Mouse (Mus musculus): ENCODE results near the gene Hexa. TPM values are rescaled to one million over a fixed set of nuclear protein-coding genes. Genes with fewer than 3 reads are reported as not detected.

Gene Hexa
- 59.6 and 75.5 TPM in 2 replicates for polyA plus RNA-seq (2015; fragmentation: Nextera tagmentation; extraction: Ambion mirVana)

GRCm38 (mm10) chr9:59539441-59540137 is at the start of gene Hexa, which contains the start of gene Tmem202:
Hexa (plus strand) TSS chr9:59539540.
Tmem202 (minus strand) TSS chr9:59539847.
- H3K4me2 ChIP-seq, result peak within 1 kb of the TSS; percentile 77
- no peaks in the 10 kb centered on the region for H3K9me3 ChIP-seq (replicated peaks)
- peak within 1 kb of the TSS; percentile 62 for H3K4me3 ChIP-seq
- H3K36me3 ChIP-seq, result no peaks in the 10 kb centered on the region
- H3K9ac ChIP-seq, result peak within 1 kb of the TSS; percentile 63
- under 1% methylated on average over 55 of the region's 55 CpGs for WGBS
- no peaks in the 10 kb centered on the region for H3K27me3 ChIP-seq
- H3K27ac ChIP-seq, result peak within 1 kb of the TSS; percentile 58
- H3K4me1 ChIP-seq (replicated peaks), result peaks cover 30% of the 10 kb centered on the region
- peak; percentile 88 for ATAC-seq (replicated peaks; ENCODE audit: insufficient number of reproducible peaks, insufficient read depth, low FRiP score, low read depth)

- no peak overlapping the region for H3K4me2 ChIP-seq
- no peak overlapping the region for H3K27ac ChIP-seq
- 27% methylated on average over 1 of the region's 1 CpGs for WGBS
Measured at GRCm38 (mm10) chr9:59508146-59508545, 31.2 kb upstream of the Hexa start.

DNA sequence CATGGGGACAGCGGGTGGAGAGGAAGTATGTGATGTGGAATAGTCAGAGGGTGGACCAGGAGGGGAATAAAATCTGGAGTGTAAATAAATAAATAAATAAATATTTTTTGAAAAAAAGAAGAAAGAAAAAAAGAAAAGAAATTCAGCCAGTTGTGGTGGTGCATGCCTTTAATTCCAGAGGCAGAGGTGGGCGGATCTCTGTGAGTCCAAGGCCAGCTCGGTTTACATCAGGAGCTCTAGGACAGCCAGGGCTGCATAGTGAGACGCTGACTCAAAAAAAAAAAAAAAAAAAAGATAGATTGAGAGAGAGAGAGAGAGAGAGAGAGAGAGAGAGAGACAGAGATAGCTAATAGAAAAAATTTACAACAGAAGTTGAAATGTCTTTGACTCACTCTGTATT is 27.0 kb upstream of the Hexa start:
- H3K36me3 ChIP-seq, result no peaks in the 10 kb centered on the region
- no peak overlapping the region for H3K4me3 ChIP-seq
- WGBS, result 27% methylated on average over 4 of the region's 4 CpGs
- no peaks in the 10 kb centered on the region for H3K27me3 ChIP-seq
- no peaks in the 10 kb centered on the region for H3K9me3 ChIP-seq (replicated peaks)
- no peak overlapping the region for H3K4me2 ChIP-seq
- peaks cover 7% of the 10 kb centered on the region for H3K4me1 ChIP-seq (replicated peaks)
- no peak for ATAC-seq (replicated peaks; ENCODE audit: insufficient number of reproducible peaks, insufficient read depth, low FRiP score, low read depth)
- H3K9ac ChIP-seq, result no peak overlapping the region
- no peak overlapping the region for H3K27ac ChIP-seq

More at GRCm38 (mm10) chr9:59508146-59508545, 31.2 kb upstream of the Hexa start:
- ATAC-seq (replicated peaks; ENCODE audit: insufficient number of reproducible peaks, insufficient read depth, low FRiP score, low read depth), result no peak
- no peaks in the 10 kb centered on the region for H3K9me3 ChIP-seq (replicated peaks)
- H3K36me3 ChIP-seq, result no peaks in the 10 kb centered on the region
- no peaks in the 10 kb centered on the region; the same call in 1 of the 2 replicates for H3K4me1 ChIP-seq (replicated peaks)
- no peaks in the 10 kb centered on the region for H3K27me3 ChIP-seq
- no peak overlapping the region for H3K4me3 ChIP-seq
- no peak overlapping the region for H3K9ac ChIP-seq

DNA sequence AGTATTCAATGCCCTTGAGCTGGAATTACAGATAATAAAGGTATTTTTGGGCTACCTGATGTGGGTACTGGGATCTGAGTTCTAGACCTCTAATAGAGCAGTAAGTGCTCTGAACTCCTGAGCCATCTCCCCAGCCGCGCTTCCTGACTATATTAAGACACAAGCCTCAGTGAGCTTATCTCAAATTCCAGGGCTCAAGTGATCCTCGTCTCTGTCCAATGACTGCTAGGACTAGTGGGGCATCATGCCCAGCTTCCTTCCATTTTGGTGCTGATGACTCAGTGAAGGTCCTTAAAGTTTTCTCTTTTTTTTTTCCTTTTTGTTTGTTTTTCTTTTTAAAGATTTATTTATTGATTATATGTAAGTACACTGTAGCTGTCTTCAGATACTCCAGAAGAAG is 24.3 kb upstream of the Hexa start:
- H3K4me1 ChIP-seq (replicated peaks), result peaks cover 13% of the 10 kb centered on the region
- no peaks in the 10 kb centered on the region for H3K36me3 ChIP-seq
- no peak overlapping the region for H3K9ac ChIP-seq
- peak; percentile 66; the same call in 1 of the 2 replicates for ATAC-seq (replicated peaks; ENCODE audit: insufficient number of reproducible peaks, insufficient read depth, low FRiP score, low read depth)
- peak overlapping the region; percentile 20 for H3K27ac ChIP-seq
- H3K4me2 ChIP-seq, result no peak overlapping the region
- WGBS, result 13% methylated on average over 3 of the region's 3 CpGs
- H3K4me3 ChIP-seq, result no peak overlapping the region
- no peaks in the 10 kb centered on the region for H3K9me3 ChIP-seq (replicated peaks)
- H3K27me3 ChIP-seq, result no peaks in the 10 kb centered on the region

DNA sequence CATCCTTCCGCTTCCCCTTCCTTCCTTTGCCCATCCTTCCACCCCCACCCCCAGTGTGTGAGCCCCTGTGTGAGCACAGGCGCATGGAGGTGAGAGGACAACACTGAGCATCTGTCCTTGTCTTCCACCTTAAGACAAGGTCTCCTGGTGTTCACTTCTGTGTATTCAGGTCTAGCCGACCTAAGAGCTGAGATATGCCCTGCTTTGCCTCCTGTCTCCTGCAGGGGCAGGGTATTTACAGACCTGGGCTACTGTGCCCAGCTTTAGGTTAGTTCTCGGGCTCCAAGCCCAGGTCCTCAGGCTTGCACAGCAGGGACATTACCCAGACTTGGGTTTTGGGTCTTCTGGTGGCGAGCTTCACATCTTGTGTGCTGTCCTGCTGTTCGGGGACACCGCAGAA is 22.2 kb upstream of the Hexa start:
- 59% methylated on average over 7 of the region's 7 CpGs for WGBS
- Histone ChIP-seq H3K9ac (no peak overlapping the region), H3K36me3 (no peaks in the 10 kb centered on the region), H3K4me1 (replicated peaks) (peaks cover 13% of the 10 kb centered on the region), H3K27me3 (no peaks in the 10 kb centered on the region), H3K9me3 (replicated peaks) (no peaks in the 10 kb centered on the region), H3K27ac (no peak overlapping the region), H3K4me2 (no peak overlapping the region), H3K4me3 (no peak overlapping the region)
- ATAC-seq (replicated peaks; ENCODE audit: insufficient number of reproducible peaks, insufficient read depth, low FRiP score, low read depth), result no peak

DNA sequence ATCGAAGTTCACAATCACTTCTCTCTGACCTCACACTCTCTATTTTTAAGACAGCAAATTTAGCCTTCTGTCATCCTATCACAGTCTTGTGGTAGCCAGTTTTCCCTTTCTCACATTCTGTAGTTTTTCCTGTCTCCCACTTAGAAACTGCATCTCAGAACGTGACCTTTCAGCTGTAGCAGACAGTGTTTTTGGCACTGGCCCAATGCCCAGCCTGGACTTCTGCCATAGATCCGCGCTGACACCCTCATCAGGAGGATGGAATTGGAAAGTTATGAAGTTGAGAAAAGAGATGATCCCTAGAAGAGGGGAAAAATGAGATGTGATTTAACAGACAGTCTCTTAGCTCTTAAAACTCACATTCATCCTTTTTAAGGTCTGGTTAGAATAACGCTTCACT is 20.4 kb upstream of the Hexa start:
- Histone ChIP-seq H3K4me3 (no peak overlapping the region), H3K27ac (no peak overlapping the region), H3K4me1 (replicated peaks) (peaks cover 13% of the 10 kb centered on the region), H3K9me3 (replicated peaks) (no peaks in the 10 kb centered on the region), H3K27me3 (no peaks in the 10 kb centered on the region), H3K9ac (no peak overlapping the region), H3K4me2 (no peak overlapping the region), H3K36me3 (no peaks in the 10 kb centered on the region)
- 28% methylated on average over 5 of the region's 5 CpGs for WGBS
- ATAC-seq (replicated peaks; ENCODE audit: insufficient number of reproducible peaks, insufficient read depth, low FRiP score, low read depth), result no peak

DNA sequence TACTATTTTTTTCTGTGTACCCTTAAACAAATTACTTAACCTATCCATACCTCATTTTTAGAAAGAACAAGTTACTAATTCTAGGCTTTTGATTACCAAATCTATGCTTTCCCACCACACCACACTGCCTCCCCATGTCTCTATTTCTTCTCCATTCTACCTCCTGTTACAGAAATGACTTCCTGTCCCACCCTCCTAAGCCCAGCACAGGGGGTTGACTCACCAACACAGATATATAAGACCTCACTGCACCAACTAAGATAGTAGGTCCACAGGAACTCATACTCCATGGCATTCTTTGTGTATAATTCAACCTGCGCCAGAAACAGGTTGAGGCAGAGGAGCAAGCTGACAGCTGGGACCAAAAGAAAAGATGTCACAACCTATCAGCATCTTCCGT is 19.9 kb upstream of the Hexa start:
- Histone ChIP-seq H3K9me3 (replicated peaks) (no peaks in the 10 kb centered on the region), H3K27me3 (no peaks in the 10 kb centered on the region), H3K9ac (no peak overlapping the region), H3K4me3 (no peak overlapping the region), H3K27ac (no peak overlapping the region), H3K36me3 (no peaks in the 10 kb centered on the region), H3K4me2 (no peak overlapping the region), H3K4me1 (replicated peaks) (peaks cover 13% of the 10 kb centered on the region)
- ATAC-seq (replicated peaks; ENCODE audit: insufficient number of reproducible peaks, insufficient read depth, low FRiP score, low read depth), result no peak
- WGBS, result 81% methylated on average over 2 of the region's 2 CpGs

DNA sequence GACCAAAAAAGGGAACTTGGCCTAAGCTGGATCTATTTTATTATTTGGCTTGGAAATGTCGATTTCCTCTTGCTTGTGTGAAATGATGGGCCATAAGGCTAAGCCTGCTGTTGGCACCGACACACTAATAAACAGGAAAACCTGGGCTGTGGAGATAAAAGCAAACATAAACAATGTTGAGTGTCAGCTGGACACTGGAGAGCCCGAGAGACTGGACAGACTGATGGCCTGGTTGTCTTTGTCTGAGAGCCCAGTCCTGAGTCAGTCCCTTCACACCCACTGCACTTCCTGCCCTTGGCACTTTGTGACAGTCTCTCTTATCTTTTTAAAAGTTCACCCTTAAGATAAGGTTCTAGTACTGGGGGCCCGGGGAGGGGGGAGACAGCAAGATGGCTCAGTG is 16.4 kb upstream of the Hexa start:
- 26% methylated on average over 4 of the region's 4 CpGs for WGBS

DNA sequence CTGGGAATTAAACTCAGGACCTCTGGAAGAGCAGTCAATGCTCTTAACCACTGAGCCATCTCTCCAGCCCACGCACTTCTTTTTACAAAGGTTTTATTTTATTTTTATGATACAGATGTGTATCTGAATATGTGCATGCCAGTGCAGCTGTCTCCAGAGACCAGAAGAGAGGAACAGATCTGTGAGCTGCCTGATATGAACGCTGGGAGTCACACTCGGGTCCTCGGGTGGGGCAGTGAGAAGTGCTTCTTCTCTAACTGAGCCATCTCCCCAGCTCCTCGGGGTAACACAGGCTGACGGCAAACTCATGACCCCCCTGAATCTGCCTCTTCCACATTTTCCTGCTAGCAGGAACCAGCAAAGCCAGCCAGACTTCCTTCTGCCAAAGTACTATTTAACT is 12.6 kb upstream of the Hexa start:
- Histone ChIP-seq H3K4me3 (no peak overlapping the region), H3K27ac (no peak overlapping the region), H3K36me3 (no peaks in the 10 kb centered on the region), H3K27me3 (no peaks in the 10 kb centered on the region), H3K9me3 (replicated peaks) (no peaks in the 10 kb centered on the region), H3K9ac (no peak overlapping the region), H3K4me2 (no peak overlapping the region), H3K4me1 (replicated peaks) (no peaks in the 10 kb centered on the region)
- ATAC-seq (replicated peaks; ENCODE audit: insufficient number of reproducible peaks, insufficient read depth, low FRiP score, low read depth), result no peak
- WGBS, result 65% methylated on average over 6 of the region's 6 CpGs

More for the DNA sequence above, 16.4 kb upstream of the Hexa start:
- no peaks in the 10 kb centered on the region for H3K36me3 ChIP-seq
- H3K27me3 ChIP-seq, result no peaks in the 10 kb centered on the region
- no peak; the same call in 1 of the 2 replicates for ATAC-seq (replicated peaks; ENCODE audit: insufficient number of reproducible peaks, insufficient read depth, low FRiP score, low read depth)
- no peak overlapping the region for H3K4me2 ChIP-seq
- 0 out of 2 replicates have a peak, but pooled peaks cover 6% of the 10 kb centered on the region for H3K4me1 ChIP-seq (replicated peaks)
- H3K9ac ChIP-seq, result no peak overlapping the region
- H3K27ac ChIP-seq, result no peak overlapping the region
- H3K4me3 ChIP-seq, result no peak overlapping the region
- H3K9me3 ChIP-seq (replicated peaks), result no peaks in the 10 kb centered on the region

DNA sequence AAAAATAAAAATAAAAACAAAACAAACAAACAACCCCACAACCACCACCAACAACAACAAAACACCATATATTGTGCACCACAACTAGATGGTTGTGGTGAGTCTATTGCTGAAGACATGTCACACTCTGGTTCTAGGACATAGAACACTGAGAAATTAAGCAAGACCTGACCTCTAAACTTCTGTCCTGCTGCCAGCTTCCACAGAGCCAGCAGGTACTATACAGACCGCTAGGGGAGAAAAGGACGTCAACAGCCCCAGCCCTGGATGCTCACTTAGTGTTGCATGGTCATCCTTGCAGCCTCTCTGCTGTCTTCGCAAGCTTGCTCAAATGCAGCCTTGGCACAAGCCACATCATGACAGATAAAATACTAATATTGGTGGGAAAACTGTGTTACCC is 11.8 kb upstream of the Hexa start:
- no peak for ATAC-seq (replicated peaks; ENCODE audit: insufficient number of reproducible peaks, insufficient read depth, low FRiP score, low read depth)
- 86% methylated on average over 3 of the region's 3 CpGs for WGBS
- Histone ChIP-seq H3K36me3 (no peaks in the 10 kb centered on the region), H3K27me3 (no peaks in the 10 kb centered on the region), H3K4me3 (no peak overlapping the region), H3K9ac (no peak overlapping the region), H3K4me1 (replicated peaks) (no peaks in the 10 kb centered on the region), H3K9me3 (replicated peaks) (no peaks in the 10 kb centered on the region), H3K4me2 (no peak overlapping the region), H3K27ac (no peak overlapping the region)

DNA sequence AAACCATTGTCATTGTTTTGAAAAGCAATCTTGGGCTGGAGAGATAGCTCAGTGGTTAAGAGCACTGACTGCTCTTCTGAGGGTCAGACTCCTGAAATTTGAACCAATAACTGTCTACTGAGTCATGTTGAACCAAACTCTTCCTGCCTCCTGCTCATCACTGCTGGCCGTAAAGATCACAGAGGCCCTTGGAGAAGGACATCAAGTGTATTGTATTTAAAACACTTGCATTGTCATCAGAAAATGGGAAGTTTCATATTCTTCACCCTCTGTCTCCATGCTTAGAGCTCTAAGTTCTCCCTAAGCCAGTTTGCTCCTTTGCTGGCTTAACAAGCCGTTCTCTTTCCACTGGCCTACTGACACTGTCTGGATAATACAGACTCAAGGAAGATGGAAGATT is 11.1 kb upstream of the Hexa start:
- H3K27me3 ChIP-seq, result no peaks in the 10 kb centered on the region
- no peak overlapping the region for H3K9ac ChIP-seq
- no peak overlapping the region for H3K4me2 ChIP-seq
- no peaks in the 10 kb centered on the region for H3K9me3 ChIP-seq (replicated peaks)
- no peak for ATAC-seq (replicated peaks; ENCODE audit: insufficient number of reproducible peaks, insufficient read depth, low FRiP score, low read depth)
- H3K4me3 ChIP-seq, result no peak overlapping the region
- WGBS, result 84% methylated on average over 2 of the region's 2 CpGs
- H3K4me1 ChIP-seq (replicated peaks), result no peaks in the 10 kb centered on the region
- H3K36me3 ChIP-seq, result no peaks in the 10 kb centered on the region
- no peak overlapping the region for H3K27ac ChIP-seq

- H3K27me3 ChIP-seq, result no peaks in the 10 kb centered on the region
- H3K9ac ChIP-seq, result no peak overlapping the region
- no peak overlapping the region for H3K27ac ChIP-seq
- H3K4me2 ChIP-seq, result no peak overlapping the region
- WGBS, result 56% methylated on average over 5 of the region's 5 CpGs
- no peak overlapping the region for H3K4me3 ChIP-seq
- no peaks in the 10 kb centered on the region for H3K36me3 ChIP-seq
- no peaks in the 10 kb centered on the region for H3K9me3 ChIP-seq (replicated peaks)
- H3K4me1 ChIP-seq (replicated peaks), result no peaks in the 10 kb centered on the region
- no peak for ATAC-seq (replicated peaks; ENCODE audit: insufficient number of reproducible peaks, insufficient read depth, low FRiP score, low read depth)
Measured at GRCm38 (mm10) chr9:59531645-59532044, 7.7 kb upstream of the Hexa start.
